Mouse (Mus musculus) small intestine, adult 2 months (tissue): ENCODE results near the gene Rrp15. TPM values are rescaled to one million over a fixed set of nuclear protein-coding genes. Genes with fewer than 3 reads are reported as not detected.
"Not testable (repeated sequence)": the region's sequence is repeated elsewhere in the genome, so short reads cannot be mapped to it uniquely, and the experiment has no call there.

Experiments
- H3K27ac ChIP-seq: fragments of 200-500 bp; 2 replicates; pipeline ENCODE4 v1.5.1; 2012; ENCODE audit warnings: low read depth, low read length, control low read depth, inconsistent platforms; ENCODE audit not compliant: insufficient read depth
- H3K27me3 ChIP-seq: fragments of 200-500 bp; 2 replicates; pipeline ENCODE4 v1.6.1; 2012; ENCODE audit warnings: mild to moderate bottlenecking, moderate library complexity, low read length, inconsistent platforms; ENCODE audit not compliant: control insufficient read depth, insufficient read depth
- H3K36me3 ChIP-seq: fragments of 200-500 bp; 2 replicates; pipeline ENCODE4 v1.6.1; 2012; ENCODE audit warnings: mild to moderate bottlenecking, low read length, control low read depth, inconsistent platforms; ENCODE audit not compliant: control insufficient read depth, insufficient read depth
- H3K4me1 ChIP-seq: fragments of 200-500 bp; 2 replicates; pipeline ENCODE4 v1.6.1; 2012; ENCODE audit warnings: low read length, inconsistent platforms, mixed read lengths; ENCODE audit not compliant: control insufficient read depth, insufficient read depth, insufficient read length
- H3K4me3 ChIP-seq: fragments of 200-500 bp; 2 replicates; pipeline ENCODE4 v1.5.1; 2012; ENCODE audit warnings: low read depth, mild to moderate bottlenecking, control low read depth, inconsistent platforms, low read length, moderate library complexity
- CTCF ChIP-seq: fragments of 200-500 bp; IDR thresholded peaks from 2 replicates; pipeline ENCODE4 v1.5.1; 2012; ENCODE audit warnings: low read depth, mild to moderate bottlenecking, control low read depth, inconsistent platforms, low read length, moderate library complexity, mixed read lengths; ENCODE audit not compliant: insufficient replicate concordance, insufficient read length; ENCODE audit errors: extremely low read depth
- POLR2A ChIP-seq: fragments of 200-500 bp; IDR thresholded peaks from 2 replicates; pipeline ENCODE4 v1.6.1; 2012; ENCODE audit warnings: low read depth, mild to moderate bottlenecking, control low read depth, inconsistent platforms, low read length, moderate library complexity
- WGBS: fragments of 180-500 bp; shearing (Covaris S2); methylation state at CpG from one replicate; pipeline ENCODE4 v1.1.7; 2018; 5-methylcytosine and 5-hydroxymethylcytosine counted together
- polyA plus RNA-seq: library from polyadenylated mRNA; depleted of rRNA; stranded (reverse); fragments of >200 nt; gene quantifications from 2 replicates; pipeline ENCODE4 v1.2.3, GENCODE M21; 2012

Rrp15 gene
- polyA plus RNA-seq, 1 experiment, result 1.3 TPM

GRCm38 (mm10) chr1:186770659-186771058 lies 21.5 kb upstream of the Rrp15 start:
- Histone ChIP-seq H3K4me1 (no peaks in the 10 kb centered on the region), H3K27ac (no peak overlapping the region), H3K36me3 (no peaks in the 10 kb centered on the region), H3K4me3 (no peak overlapping the region), H3K27me3 (no peaks in the 10 kb centered on the region)
- TF ChIP-seq CTCF, result peak; percentile 19; the same call in 1 of the 2 replicates
- TF ChIP-seq POLR2A, result no peak
- WGBS, result 74% methylated on average over 5 of the region's 5 CpGs

GRCm38 (mm10) chr1:186768392-186768791 lies 19.2 kb upstream of the Rrp15 start:
- Histone ChIP-seq H3K27ac (no peak overlapping the region), H3K36me3 (no peaks in the 10 kb centered on the region), H3K4me1 (no peaks in the 10 kb centered on the region), H3K27me3 (no peaks in the 10 kb centered on the region), H3K4me3 (no peak overlapping the region)
- TF ChIP-seq CTCF, result no peak
- TF ChIP-seq POLR2A, result no peak
- WGBS, result 83% methylated on average over 1 of the region's 1 CpGs

- H3K36me3 ChIP-seq, H3K4me3 ChIP-seq, H3K4me1 ChIP-seq, H3K27me3 ChIP-seq, H3K27ac ChIP-seq: not testable (repeated sequence)
- 69% methylated on average over 6 of the region's 6 CpGs for WGBS
Measured at GRCm38 (mm10) chr1:186763451-186763850, 14.3 kb upstream of the Rrp15 start.

GRCm38 (mm10) chr1:186749675-186750283 lies 621 bp upstream of the Rrp15 start:
- peaks cover 2% of the 10 kb centered on the region; the same call in 1 of the 2 replicates for H3K4me1 ChIP-seq
- H3K27me3 ChIP-seq, result no peaks in the 10 kb centered on the region
- WGBS, result 37% methylated on average over 10 of the region's 10 CpGs
- no peaks in the 10 kb centered on the region for H3K36me3 ChIP-seq
- H3K27ac ChIP-seq, result 0 out of 2 replicates have a peak overlapping the region, but pooled peaks have one; percentile 19
- TF ChIP-seq CTCF, result no peak
- TF ChIP-seq POLR2A, result no peak
- peak overlapping the region; percentile 76 for H3K4me3 ChIP-seq

GRCm38 (mm10) chr1:186739828-186740227 lies 9.3 kb downstream of the Rrp15 start:
- Histone ChIP-seq H3K4me1 (no peaks in the 10 kb centered on the region), H3K4me3 (no peak overlapping the region), H3K27ac (no peak overlapping the region), H3K36me3 (peaks cover 5% of the 10 kb centered on the region; the same call in 1 of the 2 replicates), H3K27me3 (no peaks in the 10 kb centered on the region)
- no peak for TF ChIP-seq CTCF
- TF ChIP-seq POLR2A, result no peak
- WGBS, result 82% methylated on average over 7 of the region's 7 CpGs

GRCm38 (mm10) chr1:186735537-186735936 lies 13.6 kb downstream of the Rrp15 start:
- no peaks in the 10 kb centered on the region for H3K4me1 ChIP-seq
- TF ChIP-seq POLR2A (no peak), CTCF (no peak)
- no peak overlapping the region for H3K27ac ChIP-seq
- H3K36me3 ChIP-seq, result peaks cover 6% of the 10 kb centered on the region; the same call in 1 of the 2 replicates
- no peak overlapping the region for H3K4me3 ChIP-seq
- WGBS, result 92% methylated on average over 5 of the region's 5 CpGs
- H3K27me3 ChIP-seq, result no peaks in the 10 kb centered on the region

GRCm38 (mm10) chr1:186733052-186733451 lies 16.1 kb downstream of the Rrp15 start:
- no peak for TF ChIP-seq POLR2A
- TF ChIP-seq CTCF, result no peak
- Histone ChIP-seq H3K4me1 (no peaks in the 10 kb centered on the region), H3K27ac (no peak overlapping the region), H3K4me3 (no peak overlapping the region), H3K27me3 (no peaks in the 10 kb centered on the region), H3K36me3 (peaks cover 3% of the 10 kb centered on the region; the same call in 1 of the 2 replicates)
- WGBS, result 44% methylated on average over 8 of the region's 8 CpGs

GRCm38 (mm10) chr1:186728778-186729177 lies 20.4 kb downstream of the Rrp15 start:
- peaks cover 6% of the 10 kb centered on the region; the same call in 1 of the 2 replicates for H3K4me1 ChIP-seq
- H3K4me3 ChIP-seq, result no peak overlapping the region
- TF ChIP-seq CTCF, result no peak
- no peak overlapping the region for H3K27ac ChIP-seq
- H3K27me3 ChIP-seq, result no peaks in the 10 kb centered on the region
- H3K36me3 ChIP-seq, result no peaks in the 10 kb centered on the region
- WGBS, result 40% methylated on average over 4 of the region's 4 CpGs
